Comparison of ENCODE assay signal across 15 mouse cellular contexts in the genomic region with DNA sequence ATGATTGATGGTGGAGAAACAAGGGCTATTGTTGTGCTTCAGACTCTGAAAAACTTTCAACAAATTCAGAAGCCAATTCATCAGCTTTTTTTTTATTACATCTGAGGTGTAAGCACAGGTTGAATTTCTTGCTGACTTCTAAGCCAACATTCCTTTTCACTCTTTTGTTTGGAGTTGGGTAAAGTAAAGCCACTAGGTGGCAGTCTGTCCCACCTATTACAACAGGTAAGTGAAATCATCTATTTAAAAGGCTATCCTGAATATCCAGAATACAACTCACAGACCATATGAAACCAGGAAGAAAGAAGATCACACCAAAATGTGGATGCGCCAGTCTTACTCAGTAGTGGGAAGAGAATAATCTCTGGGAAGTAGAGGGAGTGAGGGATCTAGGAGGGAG. TPM values are rescaled to one million over a fixed set of nuclear protein-coding genes. Genes with fewer than 3 reads are reported as not detected.
A peak's percentile ranks its signal among the peaks of the same experiment; 100 is the strongest.
DNase-seq lines count a peak whose midpoint lies in the region; ATAC-seq and TF ChIP-seq lines count a peak whose summit lies in the region.
"Had no signal": no experiment of that assay in that cellular context is flagged by ENCODE, and none has a peak within 500 bp of the region (broad histone marks: within the 10 kb centered on the region; RNA-seq: fewer than 3 reads in every experiment).

No protein-coding gene starts in this region.

- no peaks in the 10 kb centered on the region for H3K27me3 ChIP-seq in kidney, postnatal 0 days (ENCODE audit: insufficient read depth, low read length)
- H3K27me3 ChIP-seq in forebrain, embryonic 13.5 days: no peaks in the 10 kb centered on the region
- H3K27me3 ChIP-seq: hindbrain, embryonic 13.5 days; limb, embryonic 12.5 days had no signal

- no peak overlapping the region for H3K27ac ChIP-seq in kidney, postnatal 0 days
- no peak overlapping the region for H3K27ac ChIP-seq in forebrain, embryonic 13.5 days
- H3K27ac ChIP-seq: hindbrain, embryonic 13.5 days; limb, embryonic 12.5 days had no signal

- no peak overlapping the region for H3K4me2 ChIP-seq in kidney, postnatal 0 days (ENCODE audit: low read length)
- no peak overlapping the region for H3K4me2 ChIP-seq in forebrain, embryonic 13.5 days
- H3K4me2 ChIP-seq: hindbrain, embryonic 13.5 days; limb, embryonic 12.5 days had no signal

- H3K4me3 ChIP-seq in kidney, postnatal 0 days (replicated peaks; ENCODE audit: low read depth, low read length): no peak overlapping the region
- H3K4me3 ChIP-seq in forebrain, embryonic 13.5 days: no peak overlapping the region
- H3K4me3 ChIP-seq: hindbrain, embryonic 13.5 days; limb, embryonic 12.5 days had no signal

- no peaks in the 10 kb centered on the region for H3K4me1 ChIP-seq in kidney, postnatal 0 days (replicated peaks; ENCODE audit: insufficient read depth, low read length)
- no peaks in the 10 kb centered on the region for H3K4me1 ChIP-seq in forebrain, embryonic 13.5 days
- H3K4me1 ChIP-seq: hindbrain, embryonic 13.5 days; limb, embryonic 12.5 days had no signal

- 37% methylated on average over 1 of the region's 1 CpGs for WGBS in kidney, postnatal 0 days
- WGBS in forebrain, embryonic 13.5 days: 53% methylated on average over 1 of the region's 1 CpGs

- ATAC-seq in kidney, postnatal 0 days (replicated peaks; ENCODE audit: low FRiP score, low read depth): no peak
- ATAC-seq in forebrain, embryonic 13.5 days: no peak

- TF ChIP-seq CTCF in kidney, postnatal 0 days (IDR thresholded peaks at IDR 0.05; ENCODE audit: low read depth): peak; percentile 58

- peak; percentile 6 for DNase-seq in cerebellum, adult 9-10 months
- DNase-seq in cerebellum, postnatal 4 days (ENCODE audit: low spot score in 2 of 2): no peak
- no peak for DNase-seq in kidney, postnatal 0 days (ENCODE audit: low spot score)
- no peak for DNase-seq in kidney, postnatal 14 days
- peak; percentile 31 for DNase-seq in 3T3-L1 (ENCODE audit: low read depth, low spot score)
- peak; percentile 35 for DNase-seq in brain, adult 2 months (ENCODE audit: low read depth, low spot score)
- no peak for DNase-seq in adrenal gland, adult 18-20 months (ENCODE audit: low spot score in 2 of 2)
- DNase-seq: cerebellum, postnatal 36 days; heart, adult 11 months; layer of hippocampus, adult 9-11 months; lung, postnatal 10 days had no signal

- H3K36me3 ChIP-seq in kidney, postnatal 0 days (ENCODE audit: insufficient read depth, low read length): no peaks in the 10 kb centered on the region
- no peaks in the 10 kb centered on the region for H3K36me3 ChIP-seq in forebrain, embryonic 13.5 days (ENCODE audit: poor library complexity, severe bottlenecking)
- H3K36me3 ChIP-seq: hindbrain, embryonic 13.5 days; limb, embryonic 12.5 days had no signal

- H3K9ac ChIP-seq in kidney, postnatal 0 days (ENCODE audit: low read depth, low read length): no peak overlapping the region
- no peak overlapping the region for H3K9ac ChIP-seq in forebrain, embryonic 13.5 days
- H3K9ac ChIP-seq: hindbrain, embryonic 13.5 days; limb, embryonic 12.5 days had no signal

- H3K9me3 ChIP-seq in kidney, postnatal 0 days (replicated peaks; ENCODE audit: low read length): no peaks in the 10 kb centered on the region
- H3K9me3 ChIP-seq in forebrain, embryonic 13.5 days (replicated peaks): peaks cover 11% of the 10 kb centered on the region; the same call in 1 of the 2 replicates
- H3K9me3 ChIP-seq: limb, embryonic 12.5 days had no signal

RNA-seq across cellular contexts. Expression of a gene that starts 31.2 kb away (rescaled TPM):
- polyA plus RNA-seq in kidney, postnatal 0 days (2015; fragmentation: Nextera tagmentation; extraction: Ambion mirVana): not detected in 2 replicates
- total RNA-seq in adrenal gland, adult 18-20 months (2021): not detected
- not detected in 2 replicates for polyA plus RNA-seq in forebrain, embryonic 13.5 days (2015; fragmentation: Nextera tagmentation; extraction: Ambion mirVana)
- polyA plus RNA-seq: hindbrain, embryonic 13.5 days; limb, embryonic 12.5 days; testis, adult 2 months had no signal

Comparison
In these comparisons a context has a peak if more than half of its experiments do, and no peak if none do; other contexts are left out.
1. DNase-seq: peak in cerebellum, adult 9-10 months (single experiment), 3T3-L1 (single experiment) and brain, adult 2 months (single experiment); none in cerebellum, postnatal 4 days (0 of 2), kidney, postnatal 0 days (single experiment), kidney, postnatal 14 days (single experiment) and adrenal gland, adult 18-20 months (0 of 2).